Mouse (Mus musculus): ENCODE data around the gene Arhgap8.

DNA sequence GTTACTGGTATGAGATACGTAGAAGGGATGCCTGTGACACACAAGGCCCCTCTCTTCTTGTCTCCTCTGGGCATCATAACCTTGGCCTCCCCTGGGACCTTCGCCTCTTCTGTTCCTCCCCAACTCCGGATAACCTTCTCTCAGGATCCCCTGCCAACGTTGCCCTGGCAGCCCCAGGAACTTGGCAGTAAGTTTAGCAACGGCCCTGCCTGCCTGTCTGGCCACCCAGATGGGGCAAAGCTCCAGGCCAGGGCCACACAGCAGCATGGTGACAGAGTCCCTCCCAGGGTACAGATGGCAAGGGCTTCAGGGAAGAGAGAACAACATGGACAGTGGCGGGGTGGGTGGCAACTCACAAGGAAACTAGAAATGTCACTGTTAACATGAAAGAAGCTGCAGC is 9.8 kb downstream of the Arhgap8 start:
- TF ChIP-seq CTCF (conservative IDR thresholded peaks at IDR 0.05; ENCODE audit: insufficient read depth, insufficient read length, low read depth, low read length) (no peak), POLR2A (IDR thresholded peaks at IDR 0.05; ENCODE audit: low read depth, low read length) (no peak)

All from kidney, adult 2 months (tissue).